ENCODE assay signal across 8 mouse cellular contexts in genomic region chr17:84028157-84028970, GRCm38 (mm10).
DNase-seq lines count a peak whose midpoint lies in the region; ATAC-seq and TF ChIP-seq lines count a peak whose summit lies in the region.

No protein-coding gene starts in this region.

- ATAC-seq in forebrain, embryonic 13.5 days = peak; percentile 94
- peak; percentile 83 for ATAC-seq in heart, postnatal 0 days (ENCODE audit: insufficient read depth, low read depth)
- peak; percentile 68 for ATAC-seq in liver, embryonic 14.5 days (ENCODE audit: insufficient read depth)
- ATAC-seq in neural tube, embryonic 11.5 days (ENCODE audit: insufficient read depth, low FRiP score, low TSS enrichment) = peak; percentile 87; the same call in 1 of the 2 replicates
- ATAC-seq in stomach, embryonic 15.5 days (ENCODE audit: insufficient read depth, low FRiP score, low read depth) = peak; percentile 64

- peak overlapping the region; percentile 57 for H3K4me3 ChIP-seq in E14TG2a.4 (replicated peaks; ENCODE audit: low read length)
- peak overlapping the region; percentile 20 for H3K4me3 ChIP-seq in forebrain, embryonic 13.5 days
- no peak overlapping the region for H3K4me3 ChIP-seq in heart, postnatal 0 days (ENCODE audit: low read depth, low read length)
- H3K4me3 ChIP-seq in liver, embryonic 14.5 days (ENCODE audit: insufficient read depth in 1 of 2, low read depth in 2 of 2, low read length in 2 of 2) = no peak overlapping the region
- H3K4me3 ChIP-seq in neural tube, embryonic 11.5 days (ENCODE audit: low read depth, low read length) = no peak overlapping the region
- peak overlapping the region; percentile 8; the same call in 1 of the 2 replicates for H3K4me3 ChIP-seq in stomach, embryonic 15.5 days (replicated peaks)

- peak; percentile 88 for TF ChIP-seq CTCF in E14TG2a.4 (conservative IDR thresholded peaks at IDR 0.05; ENCODE audit: low read length)
- peak; percentile 97 for TF ChIP-seq CTCF in heart, postnatal 0 days (IDR thresholded peaks at IDR 0.05; ENCODE audit: low read depth)
- TF ChIP-seq CTCF in liver, embryonic 14.5 days (IDR thresholded peaks at IDR 0.05; ENCODE audit: low read depth) = peak; percentile 93

- peak; percentile 61 for DNase-seq in c-Kit-positive CD71-positive TER-119-positive erythroid progenitor cells, embryonic 14.5 days (ENCODE audit: low spot score)
- peak; percentile 81 for DNase-seq in heart, postnatal 0 days (ENCODE audit: low spot score)
- DNase-seq in kidney, postnatal 25 days = peak; percentile 88 to 96
- DNase-seq in liver, embryonic 14.5 days (ENCODE audit: low read depth in 3 of 3, low spot score in 3 of 3) = peak; percentile 31 to 41 (median 33)
- peak; percentile 91 for DNase-seq in neural tube, embryonic 11.5 days (ENCODE audit: low spot score)

- H3K27me3 ChIP-seq in E14TG2a.4 (ENCODE audit: insufficient read depth, low read length) = peaks cover 42% of the 10 kb centered on the region
- peaks cover 11% of the 10 kb centered on the region for H3K27me3 ChIP-seq in forebrain, embryonic 13.5 days
- no peaks in the 10 kb centered on the region for H3K27me3 ChIP-seq in heart, postnatal 0 days (ENCODE audit: control insufficient read depth, insufficient read depth, low read length)
- H3K27me3 ChIP-seq in liver, embryonic 14.5 days (ENCODE audit: control insufficient read depth, insufficient read depth, low read length) = no peaks in the 10 kb centered on the region
- H3K27me3 ChIP-seq in neural tube, embryonic 11.5 days (ENCODE audit: control insufficient read depth, insufficient read depth, low read length) = no peaks in the 10 kb centered on the region
- no peaks in the 10 kb centered on the region for H3K27me3 ChIP-seq in stomach, embryonic 15.5 days (replicated peaks)

- no peaks in the 10 kb centered on the region for H3K36me3 ChIP-seq in E14TG2a.4 (ENCODE audit: insufficient read depth, low read length)
- H3K36me3 ChIP-seq in forebrain, embryonic 13.5 days (ENCODE audit: poor library complexity, severe bottlenecking) = no peaks in the 10 kb centered on the region
- no peaks in the 10 kb centered on the region for H3K36me3 ChIP-seq in heart, postnatal 0 days (replicated peaks; ENCODE audit: control insufficient read depth, insufficient read depth, low read length)
- no peaks in the 10 kb centered on the region for H3K36me3 ChIP-seq in liver, embryonic 14.5 days (replicated peaks; ENCODE audit: control insufficient read depth, insufficient read depth, low read depth)
- no peaks in the 10 kb centered on the region for H3K36me3 ChIP-seq in neural tube, embryonic 11.5 days (ENCODE audit: control insufficient read depth, insufficient read depth, low read length)
- H3K36me3 ChIP-seq in stomach, embryonic 15.5 days = no peaks in the 10 kb centered on the region

- peaks cover 54% of the 10 kb centered on the region for H3K4me1 ChIP-seq in E14TG2a.4 (replicated peaks; ENCODE audit: low read depth, low read length)
- peaks cover 14% of the 10 kb centered on the region for H3K4me1 ChIP-seq in forebrain, embryonic 13.5 days
- peaks cover 6% of the 10 kb centered on the region for H3K4me1 ChIP-seq in heart, postnatal 0 days (ENCODE audit: control insufficient read depth, insufficient read depth)
- 0 out of 4 replicates have a peak, but pooled peaks cover 0 to 2% of the 10 kb centered on the region in 2 experiments for H3K4me1 ChIP-seq in liver, embryonic 14.5 days (replicated peaks; ENCODE audit: control insufficient read depth in 2 of 2, insufficient read depth in 2 of 2, low read length in 1 of 2)
- H3K4me1 ChIP-seq in neural tube, embryonic 11.5 days (ENCODE audit: control insufficient read depth, insufficient read depth, low read length) = peaks cover 15% of the 10 kb centered on the region
- H3K4me1 ChIP-seq in stomach, embryonic 15.5 days = peaks cover 27% of the 10 kb centered on the region

- 23% methylated on average over 26 of the region's 27 CpGs for WGBS in forebrain, embryonic 13.5 days
- 21% methylated on average over 27 of the region's 27 CpGs for WGBS in heart, postnatal 0 days
- WGBS in liver, embryonic 14.5 days (ENCODE audit: insufficient replicate concordance) = 18% methylated on average over 27 of the region's 27 CpGs
- 23% methylated on average over 27 of the region's 27 CpGs for WGBS in neural tube, embryonic 11.5 days
- WGBS in stomach, embryonic 15.5 days = 21% methylated on average over 27 of the region's 27 CpGs

- peak overlapping the region; percentile 24; the same call in 1 of the 2 replicates for H3K9ac ChIP-seq in forebrain, embryonic 13.5 days
- no peak overlapping the region for H3K9ac ChIP-seq in heart, postnatal 0 days (replicated peaks; ENCODE audit: low read depth, low read length)
- H3K9ac ChIP-seq in liver, embryonic 14.5 days (replicated peaks) = no peak overlapping the region
- no peak overlapping the region; the same call in 1 of the 2 replicates for H3K9ac ChIP-seq in neural tube, embryonic 11.5 days (ENCODE audit: low read length)
- no peak overlapping the region for H3K9ac ChIP-seq in stomach, embryonic 15.5 days

- peaks cover 3% of the 10 kb centered on the region; the same call in 1 of the 2 replicates for H3K9me3 ChIP-seq in E14TG2a.4 (ENCODE audit: low read length)
- H3K9me3 ChIP-seq in forebrain, embryonic 13.5 days (replicated peaks) = no peaks in the 10 kb centered on the region
- H3K9me3 ChIP-seq in heart, postnatal 0 days (replicated peaks; ENCODE audit: control insufficient read depth, low read length) = no peaks in the 10 kb centered on the region
- no peaks in the 10 kb centered on the region for H3K9me3 ChIP-seq in liver, embryonic 14.5 days (ENCODE audit: control insufficient read depth, low read length)
- no peaks in the 10 kb centered on the region for H3K9me3 ChIP-seq in neural tube, embryonic 11.5 days (ENCODE audit: control insufficient read depth, low read length)
- H3K9me3 ChIP-seq in stomach, embryonic 15.5 days = no peaks in the 10 kb centered on the region

- no peak overlapping the region for H3K27ac ChIP-seq in forebrain, embryonic 13.5 days
- no peak overlapping the region for H3K27ac ChIP-seq in heart, postnatal 0 days (ENCODE audit: low read depth)
- H3K27ac ChIP-seq in liver, embryonic 14.5 days = no peak overlapping the region
- H3K27ac ChIP-seq in neural tube, embryonic 11.5 days (ENCODE audit: low read depth, low read length) = no peak overlapping the region
- peak overlapping the region; percentile 46; the same call in 1 of the 2 replicates for H3K27ac ChIP-seq in stomach, embryonic 15.5 days

- no peak for TF ChIP-seq EP300 in heart, postnatal 0 days (IDR thresholded peaks at IDR 0.05; ENCODE audit: low read depth)
- no peak for TF ChIP-seq EP300 in liver, embryonic 14.5 days (IDR thresholded peaks at IDR 0.05; ENCODE audit: low read depth)

- H3K4me2 ChIP-seq in forebrain, embryonic 13.5 days = peak overlapping the region; percentile 52
- H3K4me2 ChIP-seq in heart, postnatal 0 days (ENCODE audit: low read depth, low read length) = peak overlapping the region; percentile 5; the same call in 1 of the 2 replicates
- no peak overlapping the region; the same call in 1 of the 2 replicates for H3K4me2 ChIP-seq in liver, embryonic 14.5 days (ENCODE audit: low read depth)
- H3K4me2 ChIP-seq in neural tube, embryonic 11.5 days (ENCODE audit: low read depth) = peak overlapping the region; percentile 32
- peak overlapping the region; percentile 47 for H3K4me2 ChIP-seq in stomach, embryonic 15.5 days

Comparison
In these comparisons a context has a peak if more than half of its experiments do, and no peak if none do; other contexts are left out.
1. H3K4me3 ChIP-seq: peak in E14TG2a.4 (single experiment), forebrain, embryonic 13.5 days (single experiment) and stomach, embryonic 15.5 days (single experiment); none in heart, postnatal 0 days (single experiment), liver, embryonic 14.5 days (0 of 2) and neural tube, embryonic 11.5 days (single experiment).
2. DNase-seq: peak in every context shown above with its lines; median percentile 92 in kidney, postnatal 25 days; 91 in neural tube, embryonic 11.5 days; 81 in heart, postnatal 0 days; 61 in c-Kit-positive CD71-positive TER-119-positive erythroid progenitor cells, embryonic 14.5 days; 33 in liver, embryonic 14.5 days.
3. Peak in every context shown above with its lines, with median percentiles within 50 percentile points of each other: CTCF ChIP-seq and ATAC-seq.